Mouse (Mus musculus) liver, embryonic 11.5 days (tissue): ENCODE data around the gene Herc2. TPM values are rescaled to one million over a fixed set of nuclear protein-coding genes. Genes with fewer than 3 reads are reported as not detected.

Experiments used
- ATAC-seq: fragments of 200-750 bp; cut with Nextera tagmentation; replicated peaks from 2 replicates; pipeline ENCODE4 v1.8.0; 2017; ENCODE audit warnings: moderate number of reproducible peaks, mild to moderate bottlenecking, moderate TSS enrichment, moderate library complexity; ENCODE audit not compliant: low FRiP score
- DNase-seq: peaks from one replicate; pipeline ENCODE4 v3.0.0-alpha.2; 2017; ENCODE audit warnings: low spot score
- H3K27ac ChIP-seq: fragments of 300-500 bp; sonication (generic); 2 replicates; pipeline ENCODE4 v1.5.1; 2014; ENCODE audit warnings: mild to moderate bottlenecking, low read depth, low read length, control low read depth
- H3K27me3 ChIP-seq: fragments of 300-500 bp; sonication (generic); replicated peaks from 2 replicates; pipeline ENCODE4 v1.6.1; 2014; ENCODE audit warnings: low read length, mixed read lengths; ENCODE audit not compliant: control insufficient read depth, insufficient read depth
- H3K36me3 ChIP-seq: fragments of 300-500 bp; sonication (generic); 2 replicates; pipeline ENCODE4 v1.6.1; 2014; ENCODE audit warnings: mild to moderate bottlenecking, low read length, moderate library complexity, mixed read lengths; ENCODE audit not compliant: control insufficient read depth, insufficient read depth
- H3K4me1 ChIP-seq: fragments of 300-500 bp; sonication (generic); replicated peaks from 2 replicates; pipeline ENCODE4 v1.6.1; 2014; ENCODE audit warnings: low read length, mixed read lengths; ENCODE audit not compliant: control insufficient read depth, insufficient read depth
- H3K4me2 ChIP-seq: fragments of 300-500 bp; sonication (generic); 2 replicates; pipeline ENCODE4 v1.6.1; 2014; ENCODE audit warnings: mild to moderate bottlenecking, control low read depth, moderate library complexity
- H3K4me3 ChIP-seq: fragments of 300-500 bp; sonication (generic); 2 replicates; pipeline ENCODE4 v1.5.1; 2014; ENCODE audit warnings: low read depth, low read length, control low read depth
- H3K9ac ChIP-seq: fragments of 300-500 bp; sonication (generic); 2 replicates; pipeline ENCODE4 v1.6.1; 2014; ENCODE audit warnings: low read depth, low read length, control low read depth
- H3K9me3 ChIP-seq: fragments of 300-500 bp; sonication (generic); 2 replicates; pipeline ENCODE4 v1.6.1; 2016; ENCODE audit warnings: low read length, inconsistent platforms, mixed read lengths; ENCODE audit not compliant: control insufficient read depth
- WGBS: fragments of 180-500 bp; shearing (Covaris S2); extraction: QIAGEN DNeasy Blood & Tissue Kit; methylation state at CpG from one replicate; pipeline ENCODE4 v1.1.7; 2014; 5-methylcytosine and 5-hydroxymethylcytosine counted together
- polyA plus RNA-seq: library from polyadenylated mRNA; unstranded; fragments of >200 nt; fragmentation: Nextera tagmentation; extraction: Ambion mirVana; gene quantifications from 2 replicates; pipeline ENCODE4 v1.2.1, GENCODE M21; 2014

Herc2 gene
- polyA plus RNA-seq, 1 experiment from 2014 or later: 18.5 TPM

- Histone ChIP-seq H3K27ac (peak overlapping the region; percentile 96), H3K4me3 (peak overlapping the region; percentile 92), H3K4me2 (peak overlapping the region; percentile 91), H3K9me3 (no peaks in the 10 kb centered on the region), H3K4me1 (peaks cover 14% of the 10 kb centered on the region), H3K9ac (peak overlapping the region; percentile 98), H3K36me3 (no peaks in the 10 kb centered on the region), H3K27me3 (no peaks in the 10 kb centered on the region)
- 35% methylated on average over 7 of the region's 7 CpGs for WGBS
- ATAC-seq (no peak; the same call in 1 of the 2 replicates), DNase-seq (no peak)
Observed at GRCm38 (mm10) chr7:56018446-56018971, 31.5 kb upstream of the Herc2 start.

- Histone ChIP-seq H3K4me3 (peak overlapping the region; percentile 92), H3K36me3 (no peaks in the 10 kb centered on the region), H3K4me1 (peaks cover 12% of the 10 kb centered on the region), H3K9me3 (no peaks in the 10 kb centered on the region), H3K27me3 (no peaks in the 10 kb centered on the region), H3K9ac (peak overlapping the region; percentile 98), H3K27ac (peak overlapping the region; percentile 96), H3K4me2 (peak overlapping the region; percentile 91)
- DNase-seq (peak; percentile 79), ATAC-seq (peak; percentile 77)
- 1% methylated on average over 67 of the region's 71 CpGs for WGBS
Observed at GRCm38 (mm10) chr7:56018972-56019929, 30.7 kb upstream of the Herc2 start.

DNA sequence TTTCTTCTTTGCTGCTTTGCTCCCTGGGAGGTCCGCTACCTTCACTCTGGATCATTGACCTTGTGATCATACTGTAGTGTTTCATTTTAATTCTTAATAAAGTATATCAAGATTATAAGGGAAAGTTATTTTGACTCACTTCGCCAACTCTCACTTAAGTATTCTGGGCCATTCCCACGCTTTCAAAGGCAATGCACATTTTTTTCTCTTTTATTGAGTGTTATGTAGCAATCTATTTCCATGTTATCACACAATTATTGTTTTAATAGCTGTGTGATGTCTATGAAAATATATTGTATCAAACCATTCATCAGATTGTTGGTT, 30.1 kb upstream of the Herc2 start, which contains the start of gene Nipa1:
Nipa1 (minus strand) TSS at position 25 of the 324 bp plus-strand sequence.
- peak within 1 kb of the TSS; percentile 91 for H3K4me2 ChIP-seq
- ATAC-seq (no peak), DNase-seq (no peak)
- peak within 1 kb of the TSS; percentile 96 for H3K27ac ChIP-seq
- no peaks in the 10 kb centered on the region for H3K9me3 ChIP-seq
- peaks cover 9% of the 10 kb centered on the region for H3K4me1 ChIP-seq
- peak within 1 kb of the TSS; percentile 92 for H3K4me3 ChIP-seq
- H3K27me3 ChIP-seq: no peaks in the 10 kb centered on the region
- 54% methylated on average over 3 of the region's 3 CpGs for WGBS
- peak within 1 kb of the TSS; percentile 98 for H3K9ac ChIP-seq
- H3K36me3 ChIP-seq: no peaks in the 10 kb centered on the region

- H3K9ac ChIP-seq: no peak overlapping the region
- H3K4me3 ChIP-seq: no peak overlapping the region
- no peaks in the 10 kb centered on the region for H3K27me3 ChIP-seq
- H3K36me3 ChIP-seq: no peaks in the 10 kb centered on the region
- no peaks in the 10 kb centered on the region; the same call in 1 of the 2 replicates for H3K4me1 ChIP-seq
- WGBS: 79% methylated on average over 3 of the region's 3 CpGs
- no peak overlapping the region for H3K4me2 ChIP-seq
- ATAC-seq: no peak
- no peak overlapping the region for H3K27ac ChIP-seq
- H3K9me3 ChIP-seq: no peaks in the 10 kb centered on the region
- no peak for DNase-seq
Observed at GRCm38 (mm10) chr7:56023586-56023985, 26.4 kb upstream of the Herc2 start.

DNA sequence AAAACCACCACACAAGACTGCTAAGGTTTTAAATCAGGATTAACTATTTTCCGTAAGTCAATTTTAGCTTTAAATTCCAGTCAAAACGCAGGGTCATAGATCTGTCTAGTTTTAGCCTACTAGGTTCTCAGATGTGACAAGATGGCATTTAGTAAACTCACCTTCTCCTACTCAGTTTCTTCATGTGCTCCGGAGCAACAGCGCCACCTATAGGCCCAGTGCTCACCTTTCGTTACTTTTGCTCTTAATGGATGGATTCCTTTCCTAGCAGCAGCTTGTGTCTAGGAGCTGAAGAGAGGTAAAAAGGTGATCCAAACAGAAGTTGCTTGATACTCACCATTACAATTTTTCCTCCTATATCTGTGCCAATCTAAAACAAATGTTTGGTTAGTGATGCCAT, 7.6 kb upstream of the Herc2 start:
- ATAC-seq (peak; percentile 56; the same call in 1 of the 2 replicates), DNase-seq (peak; percentile 68)
- H3K9ac ChIP-seq: no peak overlapping the region
- no peaks in the 10 kb centered on the region for H3K36me3 ChIP-seq
- H3K4me3 ChIP-seq: no peak overlapping the region
- H3K4me1 ChIP-seq: peaks cover 4% of the 10 kb centered on the region; the same call in 1 of the 2 replicates
- no peak overlapping the region for H3K27ac ChIP-seq
- no peak overlapping the region for H3K4me2 ChIP-seq
- H3K9me3 ChIP-seq: no peaks in the 10 kb centered on the region
- WGBS: 12% methylated on average over 5 of the region's 5 CpGs
- H3K27me3 ChIP-seq: no peaks in the 10 kb centered on the region

DNA sequence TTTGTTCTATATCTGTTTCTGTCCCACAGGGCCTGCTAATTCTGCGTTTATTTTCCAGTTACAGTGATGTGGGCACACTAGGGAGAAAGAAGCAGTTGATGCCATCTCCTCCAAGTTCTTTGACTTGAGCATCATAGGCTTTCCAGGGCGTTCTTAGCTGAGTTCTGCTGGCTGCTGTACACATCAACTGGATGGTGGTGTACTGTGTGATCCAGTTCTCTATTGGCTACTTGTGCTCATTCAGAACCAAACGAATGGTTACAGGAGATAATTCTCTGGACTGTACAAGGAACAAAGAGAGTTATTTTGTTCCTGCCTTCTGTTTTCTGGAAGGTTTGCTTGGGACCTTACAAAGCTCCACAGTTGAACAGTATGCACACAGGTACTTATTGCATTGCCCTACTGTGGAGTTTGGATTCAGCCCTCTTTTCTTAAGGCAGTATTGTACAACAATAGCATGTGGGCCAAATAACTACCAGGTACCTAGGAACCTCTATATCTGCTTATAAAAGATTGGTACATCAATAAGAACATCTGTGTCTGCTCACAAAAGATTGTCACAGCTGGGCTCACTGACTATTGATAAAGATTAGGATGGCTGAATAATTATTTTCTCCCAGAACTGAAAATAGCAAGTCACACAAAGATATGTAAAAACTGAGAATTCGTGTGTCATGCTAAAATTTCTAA, 6.3 kb upstream of the Herc2 start:
- H3K9ac ChIP-seq: no peak overlapping the region
- ATAC-seq: peak; percentile 82

DNA sequence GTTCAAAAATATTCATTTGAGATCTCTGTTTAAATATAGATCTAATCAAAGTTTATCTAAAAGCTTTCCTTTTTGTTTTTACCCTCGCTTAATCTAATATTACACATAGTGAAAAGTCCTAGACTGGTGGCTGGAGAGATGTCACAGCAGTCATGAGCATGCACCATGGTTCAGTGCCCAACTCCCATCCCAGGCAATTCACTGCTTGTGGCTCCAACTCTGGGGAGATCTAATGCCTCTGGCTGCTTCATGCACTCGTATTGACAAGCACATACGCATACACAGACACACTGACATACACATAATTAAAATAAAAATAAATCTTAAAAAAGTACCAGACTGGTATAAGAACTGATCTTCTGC, 5.7 kb upstream of the Herc2 start:
- ATAC-seq (0 out of 2 replicates have a peak, but pooled peaks have one; percentile 62), DNase-seq (no peak)
- Histone ChIP-seq H3K36me3 (no peaks in the 10 kb centered on the region), H3K4me2 (no peak overlapping the region), H3K9ac (no peak overlapping the region), H3K27me3 (no peaks in the 10 kb centered on the region), H3K4me1 (peaks cover 10% of the 10 kb centered on the region), H3K4me3 (no peak overlapping the region), H3K27ac (no peak overlapping the region; the same call in 1 of the 2 replicates), H3K9me3 (no peaks in the 10 kb centered on the region)
- WGBS: 73% methylated on average over 3 of the region's 3 CpGs

More for the DNA sequence above, 6.3 kb upstream of the Herc2 start:
- Histone ChIP-seq H3K27ac (no peak overlapping the region), H3K4me3 (no peak overlapping the region), H3K36me3 (no peaks in the 10 kb centered on the region), H3K9me3 (no peaks in the 10 kb centered on the region), H3K4me1 (peaks cover 6% of the 10 kb centered on the region; the same call in 1 of the 2 replicates), H3K4me2 (0 out of 2 replicates have a peak overlapping the region, but pooled peaks have one; percentile 2), H3K27me3 (no peaks in the 10 kb centered on the region)
- WGBS: 63% methylated on average over 4 of the region's 4 CpGs
- DNase-seq: no peak

DNA sequence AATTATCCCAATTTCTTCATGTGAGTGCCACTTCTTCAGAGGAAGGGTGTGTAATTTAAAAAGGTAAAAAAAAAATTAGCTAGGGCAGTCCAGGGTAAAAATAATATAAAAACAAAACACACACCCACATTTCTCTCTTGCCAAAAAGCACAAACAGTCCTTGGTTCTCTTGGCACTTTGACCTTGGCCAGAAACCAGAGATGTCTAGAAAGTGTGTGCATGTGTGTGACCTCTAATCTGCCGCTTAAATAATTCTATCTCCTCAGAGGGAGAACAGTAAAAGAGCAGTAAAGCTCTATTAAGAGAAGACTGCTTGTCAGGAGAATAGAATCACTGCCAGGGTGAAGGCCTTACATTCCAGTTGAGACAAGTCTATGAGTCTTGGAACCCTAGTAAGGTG, 2.8 kb upstream of the Herc2 start:
- 62% methylated on average over 1 of the region's 1 CpGs for WGBS
- peaks cover 16% of the 10 kb centered on the region for H3K4me1 ChIP-seq
- no peak for DNase-seq

More for the DNA sequence above, 2.8 kb upstream of the Herc2 start:
- no peaks in the 10 kb centered on the region for H3K27me3 ChIP-seq
- no peak for ATAC-seq
- no peak overlapping the region for H3K4me3 ChIP-seq
- no peak overlapping the region for H3K9ac ChIP-seq
- no peak overlapping the region for H3K4me2 ChIP-seq
- H3K9me3 ChIP-seq: no peaks in the 10 kb centered on the region
- no peak overlapping the region for H3K27ac ChIP-seq
- H3K36me3 ChIP-seq: no peaks in the 10 kb centered on the region
